Comparison of ENCODE assay signal across 8 mouse cellular contexts in genomic region chr12:25096640-25097051, GRCm38 (mm10). TPM values are rescaled to one million over a fixed set of nuclear protein-coding genes. Genes with fewer than 3 reads are reported as not detected.
DNase-seq lines count a peak whose midpoint lies in the region; ATAC-seq and TF ChIP-seq lines count a peak whose summit lies in the region.

No protein-coding gene starts in this region.

- no peak for TF ChIP-seq CTCF in kidney, adult 2 months (conservative IDR thresholded peaks at IDR 0.05; ENCODE audit: insufficient read depth, insufficient read length, low read depth, low read length)

- H3K9me3 ChIP-seq in neural tube, embryonic 11.5 days (ENCODE audit: control insufficient read depth, low read length) = no peaks in the 10 kb centered on the region
- no peaks in the 10 kb centered on the region for H3K9me3 ChIP-seq in embryonic facial prominence, embryonic 14.5 days (ENCODE audit: control insufficient read depth, low read length)
- no peaks in the 10 kb centered on the region for H3K9me3 ChIP-seq in midbrain, embryonic 13.5 days

- no peak for DNase-seq in neural tube, embryonic 11.5 days (ENCODE audit: low spot score)
- DNase-seq in neural tube, embryonic 10.5 days (ENCODE audit: extremely low spot score, low spot score) = no peak
- peak; percentile 35 for DNase-seq in embryonic facial prominence, embryonic 14.5 days (ENCODE audit: low spot score)
- DNase-seq in kidney, adult 2 months = peak; percentile 76
- no peak for DNase-seq in layer of hippocampus, postnatal 10 days (ENCODE audit: low spot score in 2 of 2)
- DNase-seq in cerebellum, adult 8-10 months = no peak
- DNase-seq in left cerebral cortex, adult 11 months (ENCODE audit: low spot score) = no peak

- H3K4me2 ChIP-seq in neural tube, embryonic 11.5 days (ENCODE audit: low read depth) = peak overlapping the region; percentile 92
- peak overlapping the region; percentile 96 for H3K4me2 ChIP-seq in embryonic facial prominence, embryonic 14.5 days (ENCODE audit: low read depth, low read length)
- peak overlapping the region; percentile 94 for H3K4me2 ChIP-seq in midbrain, embryonic 13.5 days (replicated peaks)

- under 1% methylated on average over 15 of the region's 15 CpGs for WGBS in neural tube, embryonic 11.5 days
- WGBS in embryonic facial prominence, embryonic 14.5 days = 1% methylated on average over 15 of the region's 15 CpGs
- WGBS in kidney, adult 2 months = 6% methylated on average over 15 of the region's 15 CpGs
- WGBS in midbrain, embryonic 13.5 days = under 1% methylated on average over 15 of the region's 15 CpGs

- peak overlapping the region; percentile 85 for H3K27ac ChIP-seq in neural tube, embryonic 11.5 days (ENCODE audit: low read depth, low read length)
- H3K27ac ChIP-seq in embryonic facial prominence, embryonic 14.5 days (replicated peaks; ENCODE audit: low read depth, low read length) = peak overlapping the region; percentile 99
- peak overlapping the region; percentile 93 for H3K27ac ChIP-seq in kidney, adult 2 months (ENCODE audit: insufficient read depth, low read depth, low read length)
- H3K27ac ChIP-seq in midbrain, embryonic 13.5 days = peak overlapping the region; percentile 69

- H3K4me3 ChIP-seq in neural tube, embryonic 11.5 days (ENCODE audit: low read depth, low read length) = peak overlapping the region; percentile 86
- peak overlapping the region; percentile 85 for H3K4me3 ChIP-seq in embryonic facial prominence, embryonic 14.5 days (ENCODE audit: low read depth, low read length)
- H3K4me3 ChIP-seq in kidney, adult 2 months (ENCODE audit: insufficient read depth, low read depth, low read length) = peak overlapping the region; percentile 73
- peak overlapping the region; percentile 82 for H3K4me3 ChIP-seq in midbrain, embryonic 13.5 days (replicated peaks)

- H3K9ac ChIP-seq in neural tube, embryonic 11.5 days (ENCODE audit: low read length) = peak overlapping the region; percentile 50
- peak overlapping the region; percentile 77 for H3K9ac ChIP-seq in embryonic facial prominence, embryonic 14.5 days (ENCODE audit: low read depth, low read length)
- H3K9ac ChIP-seq in midbrain, embryonic 13.5 days (replicated peaks) = peak overlapping the region; percentile 62

- H3K36me3 ChIP-seq in neural tube, embryonic 11.5 days (ENCODE audit: control insufficient read depth, insufficient read depth, low read length) = no peaks in the 10 kb centered on the region
- no peaks in the 10 kb centered on the region for H3K36me3 ChIP-seq in embryonic facial prominence, embryonic 14.5 days (ENCODE audit: control insufficient read depth, insufficient read depth, low read length)
- H3K36me3 ChIP-seq in kidney, adult 2 months (ENCODE audit: control insufficient read depth, insufficient read depth, low read length) = no peaks in the 10 kb centered on the region
- no peaks in the 10 kb centered on the region for H3K36me3 ChIP-seq in midbrain, embryonic 13.5 days

- no peak for TF ChIP-seq POLR2A in kidney, adult 2 months (IDR thresholded peaks at IDR 0.05; ENCODE audit: low read depth, low read length)

- H3K27me3 ChIP-seq in neural tube, embryonic 11.5 days (ENCODE audit: control insufficient read depth, insufficient read depth, low read length) = no peaks in the 10 kb centered on the region
- H3K27me3 ChIP-seq in embryonic facial prominence, embryonic 14.5 days (replicated peaks; ENCODE audit: control insufficient read depth, insufficient read depth, low read length) = no peaks in the 10 kb centered on the region
- H3K27me3 ChIP-seq in kidney, adult 2 months (replicated peaks; ENCODE audit: control insufficient read depth, insufficient read depth, low read length) = no peaks in the 10 kb centered on the region
- 0 out of 2 replicates have a peak, but pooled peaks cover under 1% of the 10 kb centered on the region for H3K27me3 ChIP-seq in midbrain, embryonic 13.5 days

- ATAC-seq in neural tube, embryonic 11.5 days (ENCODE audit: insufficient read depth, low FRiP score, low TSS enrichment) = 0 out of 2 replicates have a peak, but pooled peaks have one; percentile 5
- no peak for ATAC-seq in embryonic facial prominence, embryonic 14.5 days (ENCODE audit: low read depth)
- ATAC-seq in midbrain, embryonic 13.5 days = no peak

- H3K4me1 ChIP-seq in neural tube, embryonic 11.5 days (ENCODE audit: control insufficient read depth, insufficient read depth, low read length) = peaks cover 26% of the 10 kb centered on the region
- peaks cover 25% of the 10 kb centered on the region for H3K4me1 ChIP-seq in embryonic facial prominence, embryonic 14.5 days (ENCODE audit: control insufficient read depth, insufficient read depth, low read length)
- H3K4me1 ChIP-seq in kidney, adult 2 months (ENCODE audit: control insufficient read depth, insufficient read depth, low read length) = peaks cover 2% of the 10 kb centered on the region; the same call in 1 of the 2 replicates
- peaks cover 71% of the 10 kb centered on the region for H3K4me1 ChIP-seq in midbrain, embryonic 13.5 days (replicated peaks)

RNA-seq across cellular contexts. Expression of gene Id2, which starts 0.3 kb away (rescaled TPM):
- polyA plus RNA-seq in neural tube, embryonic 11.5 days (2014; fragmentation: Nextera tagmentation; extraction: Ambion mirVana) = 311 and 361 TPM in 2 replicates
- polyA plus RNA-seq in embryonic facial prominence, embryonic 14.5 days (2014; fragmentation: Nextera tagmentation; extraction: Ambion mirVana) = 301 and 307 TPM in 2 replicates
- polyA plus RNA-seq in kidney, adult 2 months (2012; rRNA removed) = 476 and 599 TPM in 2 replicates
- polyA plus RNA-seq in midbrain, embryonic 13.5 days (2015; fragmentation: Nextera tagmentation; extraction: Ambion mirVana) = 161 and 178 TPM in 2 replicates
- 100 to 1,000 TPM; 104 to 111 TPM for total RNA-seq in layer of hippocampus, postnatal 10 days (2021)

Comparison
In these comparisons a context has a peak if more than half of its experiments do, and no peak if none do; other contexts are left out.
1. DNase-seq: peak in embryonic facial prominence, embryonic 14.5 days (single experiment) and kidney, adult 2 months (single experiment); none in neural tube, embryonic 11.5 days (single experiment), neural tube, embryonic 10.5 days (single experiment), layer of hippocampus, postnatal 10 days (0 of 2), cerebellum, adult 8-10 months (single experiment) and left cerebral cortex, adult 11 months (single experiment).
2. Peak in every context shown above with its lines, with median percentiles within 50 percentile points of each other: H3K27ac ChIP-seq, H3K4me2 ChIP-seq, H3K4me3 ChIP-seq and H3K9ac ChIP-seq.